Mouse (Mus musculus): ENCODE data around the gene Psg20. TPM values are rescaled to one million over a fixed set of nuclear protein-coding genes. Genes with fewer than 3 reads are reported as not detected.
"Not testable (repeated sequence)": the region's sequence is repeated elsewhere in the genome, so short reads cannot be mapped to it uniquely, and the experiment has no call there.

Gene Psg20
- total RNA-seq (2021), result not detected
- long read RNA-seq, experiment 1, result 0 reads
- long read RNA-seq, experiment 2, result 0 reads

GRCm38 (mm10) chr7:18686085-18686484, at the start of gene Psg20:
Gene Psg20 (minus strand): TSS chr7:18686185.
- no peak for DNase-seq (ENCODE audit: low spot score in 2 of 2)

- DNase-seq (ENCODE audit: low spot score in 2 of 2), result no peak
Measured at GRCm38 (mm10) chr7:18734451-18734850, 48.5 kb upstream of the Psg20 start.

GRCm38 (mm10) chr7:18733111-18733510, 47.1 kb upstream of the Psg20 start:
- no peak for DNase-seq (ENCODE audit: low spot score in 2 of 2)

- no peak for DNase-seq (ENCODE audit: low spot score in 2 of 2)
Measured at GRCm38 (mm10) chr7:18728391-18728790, 42.4 kb upstream of the Psg20 start.

GRCm38 (mm10) chr7:18725931-18726330, 39.9 kb upstream of the Psg20 start:
- DNase-seq (ENCODE audit: low spot score in 2 of 2), result not testable (repeated sequence)

- no peak for DNase-seq (ENCODE audit: low spot score in 2 of 2)
Measured at GRCm38 (mm10) chr7:18724001-18724400, 38.0 kb upstream of the Psg20 start.

GRCm38 (mm10) chr7:18717790-18718189, 31.8 kb upstream of the Psg20 start, which contains the start of gene Psg22:
Gene Psg22 (plus strand): TSS chr7:18718090.
- no peak for DNase-seq (ENCODE audit: low spot score in 2 of 2)

GRCm38 (mm10) chr7:18715546-18715945, 29.6 kb upstream of the Psg20 start:
- DNase-seq (ENCODE audit: low spot score in 2 of 2), result no peak

GRCm38 (mm10) chr7:18710846-18711245, 24.9 kb upstream of the Psg20 start:
- DNase-seq (ENCODE audit: low spot score in 2 of 2), result no peak

GRCm38 (mm10) chr7:18710331-18710730, 24.3 kb upstream of the Psg20 start:
- DNase-seq (ENCODE audit: low spot score in 2 of 2), result not testable (repeated sequence)

- DNase-seq (ENCODE audit: low spot score in 2 of 2), result no peak
Measured at GRCm38 (mm10) chr7:18685586-18685985, 399 bp downstream of the Psg20 start.

- DNase-seq (ENCODE audit: low spot score in 2 of 2), result no peak
Measured at GRCm38 (mm10) chr7:18679772-18680171, 6.2 kb downstream of the Psg20 start.

- DNase-seq (ENCODE audit: low spot score in 2 of 2), result not testable (repeated sequence)
Measured at GRCm38 (mm10) chr7:18656625-18657024, 29.4 kb downstream of the Psg20 start, which contains the start of gene Psg21. Gene Psg21 (minus strand): TSS chr7:18656725.

GRCm38 (mm10) chr7:18626921-18627320, 59.1 kb downstream of the Psg20 start:
- DNase-seq (ENCODE audit: low spot score in 2 of 2), result not testable (repeated sequence)

Other genes starting within 250 kb of the Psg20 start
- not detected for gene Psg26, start 202.0 kb downstream of the Psg20 start, total RNA-seq (2021)
- not detected for gene Psg25, start 153.9 kb downstream of the Psg20 start, total RNA-seq (2021)
- gene Psg27, start 118.9 kb downstream of the Psg20 start, total RNA-seq (2021), result not detected
- gene Psg23, start 69.7 kb downstream of the Psg20 start, total RNA-seq (2021), result not detected
- gene Psg21, start 29.5 kb downstream of the Psg20 start, total RNA-seq (2021), result not detected
- gene Psg22, start 31.9 kb upstream of the Psg20 start, total RNA-seq (2021), result not detected
- not detected for gene Psg19, start 112.3 kb upstream of the Psg20 start, total RNA-seq (2021)
- gene Psg17, start 135.4 kb upstream of the Psg20 start, total RNA-seq (2021), result not detected
- 1 to 10 TPM; 5.1 to 8.1 TPM for gene Mill2, start 153.8 kb upstream of the Psg20 start, total RNA-seq (2021)
- gene Pglyrp1, start 185.1 kb upstream of the Psg20 start, total RNA-seq (2021), result 10 to 100 TPM in 1 of 2 experiments, 1 to 10 TPM in 1; 7.2 to 12.0 TPM
- 10 to 100 TPM; 16.5 to 19.2 TPM for gene Ccdc61, start 224.2 kb upstream of the Psg20 start, total RNA-seq (2021)
- 1 to 10 TPM; 7.8 to 8.2 TPM for gene Nova2, start 239.7 kb upstream of the Psg20 start, total RNA-seq (2021)

All from adrenal gland, postnatal 4 days (tissue).